Mouse (Mus musculus): ENCODE measurements around the gene Borcs8. TPM values are rescaled to one million over a fixed set of nuclear protein-coding genes. Genes with fewer than 3 reads are reported as not detected.
A peak's percentile ranks its signal among the peaks of the same experiment; 100 is the strongest.

Borcs8 gene
- polyA plus RNA-seq, 1 experiment from 2014 or later: 56.4 TPM

GRCm38 (mm10) chr8:70114488-70114887 lies 24.8 kb upstream of the Borcs8 start:
- 30% methylated on average over 6 of the region's 6 CpGs for WGBS
- no peak for ATAC-seq
- no peak overlapping the region for H3K9ac ChIP-seq (ENCODE audit: low read depth, low read length)
- no peaks in the 10 kb centered on the region for H3K9me3 ChIP-seq (ENCODE audit: control insufficient read depth, low read length)
- H3K27me3 ChIP-seq (replicated peaks; ENCODE audit: control insufficient read depth, insufficient read depth, low read length): no peaks in the 10 kb centered on the region
- H3K4me1 ChIP-seq (ENCODE audit: control insufficient read depth, insufficient read depth, low read depth, low read length): peaks cover 28% of the 10 kb centered on the region
- no peak overlapping the region for H3K4me2 ChIP-seq (ENCODE audit: low read length)
- H3K27ac ChIP-seq (ENCODE audit: low read depth, low read length): no peak overlapping the region
- no peak overlapping the region for H3K4me3 ChIP-seq (ENCODE audit: low read length)
- peaks cover 12% of the 10 kb centered on the region; the same call in 1 of the 2 replicates for H3K36me3 ChIP-seq (ENCODE audit: control insufficient read depth, insufficient read depth, low read length)

GRCm38 (mm10) chr8:70114892-70115291 lies 24.4 kb upstream of the Borcs8 start:
- Histone ChIP-seq H3K4me3 (ENCODE audit: low read length) (no peak overlapping the region), H3K27ac (ENCODE audit: low read depth, low read length) (no peak overlapping the region), H3K4me1 (ENCODE audit: control insufficient read depth, insufficient read depth, low read depth, low read length) (peaks cover 28% of the 10 kb centered on the region), H3K4me2 (ENCODE audit: low read length) (no peak overlapping the region), H3K9ac (ENCODE audit: low read depth, low read length) (no peak overlapping the region), H3K27me3 (replicated peaks; ENCODE audit: control insufficient read depth, insufficient read depth, low read length) (no peaks in the 10 kb centered on the region), H3K9me3 (ENCODE audit: control insufficient read depth, low read length) (no peaks in the 10 kb centered on the region), H3K36me3 (ENCODE audit: control insufficient read depth, insufficient read depth, low read length) (peaks cover 9% of the 10 kb centered on the region; the same call in 1 of the 2 replicates)
- ATAC-seq: no peak
- WGBS: 69% methylated on average over 13 of the region's 13 CpGs

GRCm38 (mm10) chr8:70117611-70118010 lies 21.7 kb upstream of the Borcs8 start:
- WGBS: 10% methylated on average over 9 of the region's 9 CpGs
- Histone ChIP-seq H3K4me2 (ENCODE audit: low read length) (peak overlapping the region; percentile 84), H3K9ac (ENCODE audit: low read depth, low read length) (peak overlapping the region; percentile 35), H3K9me3 (ENCODE audit: control insufficient read depth, low read length) (no peaks in the 10 kb centered on the region), H3K4me3 (ENCODE audit: low read length) (peak overlapping the region; percentile 67), H3K27me3 (replicated peaks; ENCODE audit: control insufficient read depth, insufficient read depth, low read length) (no peaks in the 10 kb centered on the region), H3K27ac (ENCODE audit: low read depth, low read length) (no peak overlapping the region), H3K4me1 (ENCODE audit: control insufficient read depth, insufficient read depth, low read depth, low read length) (peaks cover 28% of the 10 kb centered on the region), H3K36me3 (ENCODE audit: control insufficient read depth, insufficient read depth, low read length) (peaks cover 7% of the 10 kb centered on the region; the same call in 1 of the 2 replicates)
- ATAC-seq: no peak

- H3K36me3 ChIP-seq (ENCODE audit: control insufficient read depth, insufficient read depth, low read length): peaks cover 7% of the 10 kb centered on the region; the same call in 1 of the 2 replicates
- peak overlapping the region; percentile 92 for H3K27ac ChIP-seq (ENCODE audit: low read depth, low read length)
- H3K4me3 ChIP-seq (ENCODE audit: low read length): peak overlapping the region; percentile 67
- ATAC-seq: peak; percentile 83
- H3K4me1 ChIP-seq (ENCODE audit: control insufficient read depth, insufficient read depth, low read depth, low read length): peaks cover 27% of the 10 kb centered on the region
- H3K9me3 ChIP-seq (ENCODE audit: control insufficient read depth, low read length): no peaks in the 10 kb centered on the region
- no peaks in the 10 kb centered on the region for H3K27me3 ChIP-seq (replicated peaks; ENCODE audit: control insufficient read depth, insufficient read depth, low read length)
- WGBS: 2% methylated on average over 17 of the region's 17 CpGs
- H3K4me2 ChIP-seq (ENCODE audit: low read length): peak overlapping the region; percentile 84
- peak overlapping the region; percentile 87 for H3K9ac ChIP-seq (ENCODE audit: low read depth, low read length)
These were observed 20.3 kb upstream of the Borcs8 start for GRCm38 (mm10) chr8:70118726-70119700.

- peak within 1 kb of the TSS; percentile 67 for H3K4me3 ChIP-seq (ENCODE audit: low read length)
- 2% methylated on average over 19 of the region's 19 CpGs for WGBS
- H3K36me3 ChIP-seq (ENCODE audit: control insufficient read depth, insufficient read depth, low read length): 0 out of 2 replicates have a peak, but pooled peaks cover 2% of the 10 kb centered on the region
- peaks cover 27% of the 10 kb centered on the region for H3K4me1 ChIP-seq (ENCODE audit: control insufficient read depth, insufficient read depth, low read depth, low read length)
- H3K9ac ChIP-seq (ENCODE audit: low read depth, low read length): peak within 1 kb of the TSS; percentile 87
- H3K4me2 ChIP-seq (ENCODE audit: low read length): peak within 1 kb of the TSS; percentile 84
- peak within 1 kb of the TSS; percentile 92 for H3K27ac ChIP-seq (ENCODE audit: low read depth, low read length)
- peak; percentile 75 for ATAC-seq
- no peaks in the 10 kb centered on the region for H3K9me3 ChIP-seq (ENCODE audit: control insufficient read depth, low read length)
- H3K27me3 ChIP-seq (replicated peaks; ENCODE audit: control insufficient read depth, insufficient read depth, low read length): no peaks in the 10 kb centered on the region
These were observed 18.6 kb upstream of the Borcs8 start, which contains the start of gene Ncan for GRCm38 (mm10) chr8:70120667-70121066. Gene Ncan, minus strand, starts transcription at chr8:70120873.

- no peaks in the 10 kb centered on the region for H3K9me3 ChIP-seq (ENCODE audit: control insufficient read depth, low read length)
These were observed 16.4 kb upstream of the Borcs8 start for GRCm38 (mm10) chr8:70122863-70123262.

GRCm38 (mm10) chr8:70124992-70125391 lies 14.3 kb upstream of the Borcs8 start:
- whole genome bisulfite sequencing: 72% methylated on average over 8 of the region's 8 CpGs
- Histone ChIP-seq H3K9ac (ENCODE audit: low read depth, low read length) (no peak overlapping the region), H3K4me3 (ENCODE audit: low read length) (no peak overlapping the region), H3K36me3 (ENCODE audit: control insufficient read depth, insufficient read depth, low read length) (no peaks in the 10 kb centered on the region), H3K27ac (ENCODE audit: low read depth, low read length) (no peak overlapping the region), H3K4me2 (ENCODE audit: low read length) (no peak overlapping the region), H3K9me3 (ENCODE audit: control insufficient read depth, low read length) (no peaks in the 10 kb centered on the region), H3K4me1 (ENCODE audit: control insufficient read depth, insufficient read depth, low read depth, low read length) (peaks cover 4% of the 10 kb centered on the region), H3K27me3 (replicated peaks; ENCODE audit: control insufficient read depth, insufficient read depth, low read length) (no peaks in the 10 kb centered on the region)
- no peak for ATAC-seq

More at GRCm38 (mm10) chr8:70122863-70123262, 16.4 kb upstream of the Borcs8 start:
- no peak for ATAC-seq
- peaks cover 12% of the 10 kb centered on the region for H3K4me1 ChIP-seq (ENCODE audit: control insufficient read depth, insufficient read depth, low read depth, low read length)
- H3K36me3 ChIP-seq (ENCODE audit: control insufficient read depth, insufficient read depth, low read length): no peaks in the 10 kb centered on the region
- H3K4me2 ChIP-seq (ENCODE audit: low read length): no peak overlapping the region
- H3K27me3 ChIP-seq (replicated peaks; ENCODE audit: control insufficient read depth, insufficient read depth, low read length): no peaks in the 10 kb centered on the region
- H3K9ac ChIP-seq (ENCODE audit: low read depth, low read length): no peak overlapping the region
- 60% methylated on average over 2 of the region's 2 CpGs for whole genome bisulfite sequencing
- H3K27ac ChIP-seq (ENCODE audit: low read depth, low read length): no peak overlapping the region
- no peak overlapping the region for H3K4me3 ChIP-seq (ENCODE audit: low read length)

GRCm38 (mm10) chr8:70128435-70128834 lies 10.9 kb upstream of the Borcs8 start:
- 51% methylated on average over 3 of the region's 3 CpGs for WGBS
- H3K36me3 ChIP-seq (ENCODE audit: control insufficient read depth, insufficient read depth, low read length): no peaks in the 10 kb centered on the region
- H3K4me1 ChIP-seq (ENCODE audit: control insufficient read depth, insufficient read depth, low read depth, low read length): peaks cover 10% of the 10 kb centered on the region
- no peak overlapping the region for H3K4me3 ChIP-seq (ENCODE audit: low read length)
- no peaks in the 10 kb centered on the region for H3K27me3 ChIP-seq (replicated peaks; ENCODE audit: control insufficient read depth, insufficient read depth, low read length)
- H3K9ac ChIP-seq (ENCODE audit: low read depth, low read length): no peak overlapping the region
- H3K4me2 ChIP-seq (ENCODE audit: low read length): no peak overlapping the region
- no peaks in the 10 kb centered on the region for H3K9me3 ChIP-seq (ENCODE audit: control insufficient read depth, low read length)
- peak overlapping the region; percentile 68 for H3K27ac ChIP-seq (ENCODE audit: low read depth, low read length)
- ATAC-seq: no peak

GRCm38 (mm10) chr8:70129309-70129952 lies 9.9 kb upstream of the Borcs8 start:
- H3K9me3 ChIP-seq (ENCODE audit: control insufficient read depth, low read length): no peaks in the 10 kb centered on the region
- no peaks in the 10 kb centered on the region for H3K27me3 ChIP-seq (replicated peaks; ENCODE audit: control insufficient read depth, insufficient read depth, low read length)
- H3K27ac ChIP-seq (ENCODE audit: low read depth, low read length): peak overlapping the region; percentile 68
- H3K9ac ChIP-seq (ENCODE audit: low read depth, low read length): no peak overlapping the region
- peaks cover 6% of the 10 kb centered on the region; the same call in 1 of the 2 replicates for H3K36me3 ChIP-seq (ENCODE audit: control insufficient read depth, insufficient read depth, low read length)
- peaks cover 10% of the 10 kb centered on the region for H3K4me1 ChIP-seq (ENCODE audit: control insufficient read depth, insufficient read depth, low read depth, low read length)
- H3K4me3 ChIP-seq (ENCODE audit: low read length): no peak overlapping the region
- no peak overlapping the region for H3K4me2 ChIP-seq (ENCODE audit: low read length)
- 53% methylated on average over 9 of the region's 9 CpGs for WGBS
- ATAC-seq: peak; percentile 87
